Mouse (Mus musculus) granulocyte monocyte progenitor cell, adult 5-6 weeks (primary cell): ENCODE results near the gene Ripor2. TPM values are rescaled to one million over a fixed set of nuclear protein-coding genes. Genes with fewer than 3 reads are reported as not detected.

ENCODE experiments used
- ATAC-seq: replicated peaks from 2 replicates; pipeline ENCODE4 v1.8.0; 2016; ENCODE audit warnings: mild to moderate bottlenecking, moderate TSS enrichment, inconsistent platforms; ENCODE audit not compliant: poor library complexity, severe bottlenecking
- total RNA-seq, 2 experiments: library from RNA; stranded (forward) in 1 of 2; stranded (reverse) in 1 of 2; fragments of 200-712, 200-1000 nt in 1 of 2; fragments of >200 nt in 1 of 2; fragmentation: Nextera tagmentation in 1 of 2; gene quantifications; 2 replicates each; pipeline ENCODE4 v1.2.3; 2014 to 2017

Ripor2 gene
- total RNA-seq (2014; fragmentation: Nextera tagmentation) (41.1 and 65.7 TPM in 2 replicates), total RNA-seq (2017) (27.8 and 33.5 TPM in 2 replicates)

DNA sequence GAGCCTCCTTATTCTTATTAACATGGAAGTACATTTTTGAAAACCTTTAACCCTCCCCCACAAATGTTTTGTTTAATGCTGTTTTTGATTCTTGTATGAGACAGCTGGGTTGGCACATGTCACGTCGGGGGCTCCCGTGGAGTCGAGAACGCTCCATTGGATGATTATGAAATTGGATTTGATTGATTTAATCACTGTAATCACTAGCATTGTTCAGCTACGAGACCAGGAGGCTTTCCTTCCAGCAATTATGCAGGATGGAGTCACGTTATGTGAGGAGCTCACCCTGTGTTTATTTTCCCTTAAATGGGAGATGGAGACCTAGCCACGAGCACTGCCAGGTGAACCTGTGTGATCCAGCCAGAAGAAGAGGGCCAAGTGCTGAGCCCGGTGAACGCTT is at the start of gene Ripor2:
Gene Ripor2, plus strand, starts transcription at position 357 of the 400 bp plus-strand sequence.
- no peak for ATAC-seq

- ATAC-seq = no peak
Observed at GRCm38 (mm10) chr13:24536531-24537167, 45.3 kb upstream of the Ripor2 start.

DNA sequence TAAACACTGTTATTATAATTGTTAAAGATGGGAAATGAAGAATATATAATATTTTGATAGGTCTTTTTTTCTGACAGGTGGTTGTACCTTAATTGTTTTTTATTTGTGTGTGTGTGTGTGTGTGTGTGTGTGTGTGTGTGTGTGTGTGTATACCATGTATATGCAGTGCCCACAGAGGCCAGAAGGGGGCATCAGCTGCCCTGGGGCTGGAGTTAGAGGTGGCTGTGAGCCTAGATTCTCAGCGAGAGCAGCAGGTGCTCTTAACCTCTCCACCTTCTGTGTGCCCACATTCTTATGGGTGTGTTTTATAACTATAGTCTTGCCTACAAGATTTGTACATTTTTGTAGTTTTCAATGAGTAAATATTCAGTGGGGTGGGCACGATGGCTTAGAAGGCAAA is 44.0 kb upstream of the Ripor2 start:
- ATAC-seq = no peak

- no peak for ATAC-seq
Observed at GRCm38 (mm10) chr13:24538941-24539340, 43.0 kb upstream of the Ripor2 start.

- no peak for ATAC-seq
Observed at GRCm38 (mm10) chr13:24545677-24546076, 36.3 kb upstream of the Ripor2 start.

DNA sequence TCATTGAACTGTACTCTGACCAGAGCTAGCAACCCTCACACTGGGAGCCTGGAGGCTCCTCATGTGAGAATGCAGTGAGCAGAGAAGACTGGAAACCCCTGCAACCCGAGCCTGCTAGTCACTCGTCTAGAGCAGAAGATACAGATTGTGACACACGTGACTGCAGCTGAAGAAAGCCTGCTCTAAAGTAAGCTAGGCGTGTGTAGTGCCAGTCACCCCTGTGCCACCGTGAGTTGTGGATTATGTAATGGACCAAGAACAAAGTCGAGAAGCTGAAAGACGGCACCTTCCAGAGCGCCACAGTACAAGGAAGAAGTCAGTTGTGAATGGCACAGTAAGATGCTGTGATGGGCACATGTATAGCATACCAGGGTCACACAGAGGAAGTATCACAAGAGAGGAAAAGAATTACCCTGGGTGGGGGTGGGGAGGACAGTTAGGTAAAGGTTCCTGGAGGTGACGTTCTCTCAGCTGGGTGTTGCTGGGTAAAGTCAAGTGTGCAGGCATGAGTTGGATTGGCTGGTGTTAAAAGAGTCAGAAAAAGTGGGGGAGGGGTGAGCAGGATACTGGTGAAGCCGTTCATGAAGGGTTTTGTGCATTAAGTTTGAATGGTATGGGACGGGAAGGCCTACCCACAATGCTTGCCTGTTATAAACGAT is 35.1 kb upstream of the Ripor2 start:
- ATAC-seq = peak; percentile 14; the same call in 1 of the 2 replicates

DNA sequence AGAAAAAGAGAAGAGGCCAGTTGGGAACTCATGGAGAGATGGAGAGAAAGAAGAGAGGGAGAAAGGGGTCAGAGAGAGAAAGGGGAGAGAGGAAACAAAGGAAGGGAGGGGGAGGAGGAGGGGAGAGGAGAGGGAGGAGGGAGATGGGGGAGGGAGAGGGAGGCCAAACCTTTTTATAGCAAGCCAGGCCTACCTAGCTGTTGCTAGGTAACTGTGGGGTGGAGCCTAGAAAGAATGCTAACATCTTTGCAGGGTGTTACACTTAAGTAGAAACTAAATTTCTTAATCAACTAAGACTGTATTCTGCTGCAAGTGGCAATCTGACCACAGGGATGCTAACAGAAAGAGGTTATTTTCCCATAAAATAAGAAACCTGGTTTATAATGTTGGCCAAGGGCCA is 33.1 kb upstream of the Ripor2 start:
- ATAC-seq = no peak

GRCm38 (mm10) chr13:24551100-24551931 is 30.7 kb upstream of the Ripor2 start:
- ATAC-seq = no peak

- ATAC-seq = no peak
Observed at GRCm38 (mm10) chr13:24552039-24552438, 29.9 kb upstream of the Ripor2 start.

DNA sequence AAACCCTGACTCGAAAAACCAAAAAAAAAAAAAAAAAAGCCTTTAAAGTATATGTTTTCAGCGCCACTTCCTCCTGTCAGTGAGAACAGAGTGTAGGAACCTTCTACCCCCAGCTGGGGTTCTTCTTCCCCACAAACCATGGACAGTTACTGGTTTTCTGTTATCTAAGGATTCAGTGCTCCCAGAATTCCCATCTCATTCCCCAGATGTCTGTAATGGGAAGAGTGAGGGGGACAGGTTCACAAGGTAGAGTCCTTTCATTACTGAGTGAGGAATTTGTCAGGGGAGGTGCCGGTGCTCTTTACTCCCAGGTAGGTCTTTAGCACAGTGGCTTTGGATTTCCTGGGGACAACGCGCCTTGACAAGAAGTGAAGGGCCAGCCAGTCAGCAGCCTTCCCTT is 20.6 kb upstream of the Ripor2 start:
- no peak for ATAC-seq

GRCm38 (mm10) chr13:24564706-24565105 is 17.3 kb upstream of the Ripor2 start:
- ATAC-seq = no peak

DNA sequence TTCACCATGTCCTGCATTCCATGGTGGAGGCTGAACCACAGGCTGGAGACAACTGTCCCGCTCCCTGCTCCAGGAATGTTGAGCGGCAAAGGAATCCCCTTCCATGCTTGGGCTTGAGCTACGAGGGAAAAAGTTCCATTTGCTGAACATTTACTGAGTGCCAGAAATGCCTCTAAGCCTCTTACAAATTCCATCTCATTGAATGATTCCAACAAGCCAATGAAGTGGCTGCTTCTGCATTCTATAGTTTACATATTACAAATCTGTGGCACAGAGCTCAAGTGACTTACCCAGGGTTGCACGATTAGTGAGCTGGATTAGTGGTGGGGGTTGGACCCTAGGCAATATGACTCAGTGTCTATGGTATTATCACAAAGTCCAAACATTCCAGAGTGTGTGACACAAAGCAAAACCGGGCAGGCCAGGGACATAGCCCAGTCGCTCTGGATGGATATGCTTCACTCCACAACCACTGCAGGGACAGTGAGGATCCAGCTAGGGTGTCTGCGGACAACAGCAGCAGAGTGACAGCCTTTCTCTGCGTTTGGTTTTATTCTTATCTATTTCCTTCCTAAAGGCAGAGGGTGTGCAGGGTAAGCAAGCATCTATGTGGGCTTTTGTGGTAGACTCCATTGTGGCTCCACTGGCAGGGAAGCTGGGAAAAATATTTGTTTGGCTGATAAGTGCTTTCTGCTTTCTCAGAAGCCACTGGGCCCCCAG is 16.6 kb upstream of the Ripor2 start:
- no peak for ATAC-seq

DNA sequence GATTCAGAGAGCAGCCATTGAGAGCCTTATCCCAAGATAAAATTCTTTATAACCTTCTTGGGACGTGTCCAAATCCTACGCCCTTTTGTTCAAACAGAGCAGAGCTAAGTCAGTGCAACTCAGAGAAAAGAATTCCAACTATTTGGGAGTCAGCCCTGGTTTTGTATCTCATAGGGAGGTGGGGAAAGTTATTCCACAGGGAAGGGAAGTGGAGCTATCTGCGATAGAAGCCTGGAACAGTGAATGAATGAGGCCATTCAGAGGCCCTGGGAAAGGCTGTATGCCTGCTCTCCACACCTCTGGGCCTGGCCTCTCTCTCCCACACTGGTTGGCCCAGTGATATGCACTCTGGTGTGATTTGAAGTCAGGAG is 16.1 kb upstream of the Ripor2 start:
- ATAC-seq = no peak

DNA sequence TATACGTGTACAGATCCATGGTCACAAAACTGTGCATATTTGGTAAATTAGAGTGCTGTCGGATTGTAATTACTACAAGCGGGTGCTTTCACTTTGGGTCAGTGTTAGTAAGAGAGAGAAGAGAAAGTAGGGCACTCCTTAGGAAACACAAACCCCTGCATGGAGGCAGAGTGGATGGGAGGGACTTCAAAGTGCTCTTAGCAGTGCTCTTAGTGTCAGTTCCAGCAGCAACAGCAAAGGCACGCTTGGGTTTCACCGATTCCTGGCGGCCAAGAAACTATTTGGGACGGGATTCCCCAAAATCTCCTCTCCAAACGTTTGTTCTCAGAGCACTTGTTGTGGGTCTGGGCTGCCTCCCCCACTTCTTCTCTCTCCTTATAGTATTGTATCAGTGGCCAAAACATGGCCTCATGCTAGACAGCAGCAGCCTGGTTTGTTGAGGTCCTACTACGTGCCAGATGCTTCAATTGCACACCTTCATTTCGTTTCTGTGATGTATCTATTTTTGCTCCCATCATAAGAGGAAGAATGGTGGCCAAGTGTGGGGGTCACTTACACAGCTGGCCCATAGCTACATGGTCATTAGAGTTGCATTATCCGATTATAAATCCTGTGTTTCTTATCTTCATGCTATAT is 14.7 kb upstream of the Ripor2 start:
- ATAC-seq = no peak

DNA sequence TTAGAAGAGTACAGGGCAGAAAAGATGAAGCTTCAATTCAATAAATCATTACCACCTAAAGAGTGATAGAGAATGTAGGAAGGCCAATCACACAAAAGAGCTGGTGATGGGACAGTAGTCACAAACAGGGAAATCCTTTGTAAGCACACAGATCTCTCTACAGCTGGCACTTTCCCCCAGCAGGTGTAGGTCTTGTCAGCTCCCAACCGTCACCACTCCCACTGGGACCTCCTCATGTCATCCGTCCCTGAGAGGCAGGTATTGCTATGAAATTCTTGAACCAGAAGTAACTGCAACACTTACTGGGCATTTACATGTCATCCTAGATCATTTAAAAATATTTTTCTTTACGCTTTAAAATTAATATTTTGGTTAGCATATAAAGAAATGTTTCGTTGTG is 12.9 kb upstream of the Ripor2 start:
- no peak for ATAC-seq

DNA sequence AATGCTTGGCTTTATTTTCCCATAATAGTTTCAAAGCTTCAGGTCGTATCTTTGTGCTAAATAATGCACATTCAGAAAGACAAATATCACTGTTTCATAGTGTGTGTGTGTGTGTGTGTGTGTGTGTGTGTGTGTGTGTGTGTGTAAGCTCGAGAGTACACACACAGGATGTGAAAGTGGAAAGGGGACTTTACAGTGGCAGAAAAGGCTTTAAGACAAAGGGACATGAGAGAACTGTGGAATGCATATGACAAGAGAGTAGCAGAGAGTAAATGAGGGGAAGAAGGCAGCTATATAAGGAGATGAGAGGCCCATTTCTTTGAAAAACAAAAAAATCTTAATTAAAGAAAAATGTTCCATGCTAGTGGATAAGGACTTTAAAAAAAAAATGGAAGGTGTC is 11.3 kb upstream of the Ripor2 start:
- no peak for ATAC-seq

GRCm38 (mm10) chr13:24571906-24572305 is 10.1 kb upstream of the Ripor2 start:
- no peak for ATAC-seq

DNA sequence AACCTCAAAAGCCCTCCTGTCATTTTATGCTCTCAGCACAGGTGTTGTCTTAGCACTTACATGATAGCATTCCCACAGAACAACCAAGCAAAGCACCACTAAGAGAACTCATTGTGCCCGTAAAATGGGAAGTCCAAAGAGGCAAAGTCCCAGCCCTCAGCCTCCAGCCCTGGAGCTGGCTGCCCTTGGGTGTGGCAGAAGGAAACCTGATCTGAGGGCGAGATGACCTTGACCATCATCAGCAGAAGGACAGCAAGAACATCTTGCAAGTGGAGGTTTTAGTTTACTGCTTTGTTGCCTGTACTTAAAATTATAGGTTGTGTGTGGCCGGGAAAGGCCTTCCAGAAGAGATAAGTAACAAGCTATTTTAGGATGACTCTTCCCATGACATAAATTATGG is 6.9 kb upstream of the Ripor2 start:
- no peak for ATAC-seq

DNA sequence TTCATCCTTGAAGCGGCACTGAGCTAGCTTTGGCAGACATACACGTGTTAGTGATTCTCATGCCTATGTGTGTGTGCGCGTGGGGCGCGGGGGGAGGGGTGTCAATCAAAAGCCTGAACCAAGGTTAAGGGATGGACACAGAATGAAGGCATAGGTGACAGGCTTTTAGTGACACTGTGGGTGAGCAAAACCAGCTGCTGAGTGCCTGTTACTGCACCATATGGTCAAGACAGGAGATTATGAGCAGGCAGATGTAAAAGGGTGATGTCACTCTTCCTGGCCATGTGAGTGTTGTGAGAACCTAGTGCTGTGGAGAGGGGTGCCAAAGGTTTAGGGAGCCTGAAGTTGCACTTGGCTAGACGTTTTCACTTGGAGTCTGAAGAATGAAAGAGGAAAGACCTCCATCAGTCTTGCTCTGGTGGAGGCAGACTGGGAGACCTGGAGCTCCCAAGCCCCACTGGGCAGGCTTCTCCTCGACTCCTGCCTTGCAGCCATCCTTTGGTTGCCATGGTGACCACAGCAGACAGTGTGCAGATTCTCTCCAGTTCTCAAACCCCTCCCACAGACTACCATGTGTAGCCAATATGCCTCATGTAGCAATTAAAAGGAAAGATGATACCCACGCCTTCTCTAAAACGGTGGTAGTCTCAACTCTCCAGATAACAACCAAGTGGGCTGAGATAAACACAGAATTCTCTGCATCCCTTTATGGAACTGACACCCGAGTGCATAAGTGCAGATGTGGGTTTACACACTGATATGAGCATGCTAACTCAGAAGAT is 5.5 kb upstream of the Ripor2 start:
- ATAC-seq = no peak
